Mouse (Mus musculus) midbrain, embryonic 15.5 days (tissue): ENCODE data around the gene Kcna3. TPM values are rescaled to one million over a fixed set of nuclear protein-coding genes. Genes with fewer than 3 reads are reported as not detected.

Source experiments
- ATAC-seq: fragments of 200-750 bp; cut with Nextera tagmentation; replicated peaks from 2 replicates; pipeline ENCODE4 v1.8.0; 2017; ENCODE audit warnings: moderate TSS enrichment
- H3K27ac ChIP-seq: fragments of 300-500 bp; sonication (generic); 2 replicates; pipeline ENCODE4 v1.5.1; 2015; ENCODE audit warnings: mild to moderate bottlenecking, inconsistent platforms
- H3K27me3 ChIP-seq: fragments of 300-500 bp; sonication (generic); replicated peaks from 2 replicates; pipeline ENCODE4 v1.6.1; 2015; ENCODE audit warnings: inconsistent platforms
- H3K36me3 ChIP-seq: fragments of 300-500 bp; sonication (generic); replicated peaks from 2 replicates; pipeline ENCODE4 v1.6.1; 2015; ENCODE audit warnings: inconsistent platforms
- H3K4me1 ChIP-seq: fragments of 300-500 bp; sonication (generic); 2 replicates; pipeline ENCODE4 v1.6.1; 2015; ENCODE audit warnings: inconsistent platforms
- H3K4me2 ChIP-seq: fragments of 300-500 bp; sonication (generic); 2 replicates; pipeline ENCODE4 v1.6.1; 2015; ENCODE audit warnings: inconsistent platforms, mild to moderate bottlenecking, moderate library complexity
- H3K4me3 ChIP-seq: fragments of 300-500 bp; sonication (generic); 2 replicates; pipeline ENCODE4 v1.5.1; 2015; ENCODE audit warnings: mild to moderate bottlenecking, inconsistent platforms
- H3K9ac ChIP-seq: fragments of 300-500 bp; sonication (generic); 2 replicates; pipeline ENCODE4 v1.6.1; 2015; ENCODE audit warnings: mild to moderate bottlenecking, inconsistent platforms
- H3K9me3 ChIP-seq: fragments of 300-500 bp; sonication (generic); 2 replicates; pipeline ENCODE4 v1.6.1; 2016; ENCODE audit warnings: inconsistent platforms
- WGBS: fragments of 180-500 bp; shearing (Covaris S2); methylation state at CpG from one replicate; pipeline ENCODE4 v1.1.7; 2015; ENCODE audit warnings: mixed read lengths; 5-methylcytosine and 5-hydroxymethylcytosine counted together
- polyA plus RNA-seq: library from polyadenylated mRNA; unstranded; fragments of >200 nt; fragmentation: Nextera tagmentation; extraction: Ambion mirVana; gene quantifications from 2 replicates; pipeline ENCODE4 v1.2.1, GENCODE M21; 2015

The Kcna3 gene
- polyA plus RNA-seq, 1 experiment from 2014 or later: 18.8 TPM

DNA sequence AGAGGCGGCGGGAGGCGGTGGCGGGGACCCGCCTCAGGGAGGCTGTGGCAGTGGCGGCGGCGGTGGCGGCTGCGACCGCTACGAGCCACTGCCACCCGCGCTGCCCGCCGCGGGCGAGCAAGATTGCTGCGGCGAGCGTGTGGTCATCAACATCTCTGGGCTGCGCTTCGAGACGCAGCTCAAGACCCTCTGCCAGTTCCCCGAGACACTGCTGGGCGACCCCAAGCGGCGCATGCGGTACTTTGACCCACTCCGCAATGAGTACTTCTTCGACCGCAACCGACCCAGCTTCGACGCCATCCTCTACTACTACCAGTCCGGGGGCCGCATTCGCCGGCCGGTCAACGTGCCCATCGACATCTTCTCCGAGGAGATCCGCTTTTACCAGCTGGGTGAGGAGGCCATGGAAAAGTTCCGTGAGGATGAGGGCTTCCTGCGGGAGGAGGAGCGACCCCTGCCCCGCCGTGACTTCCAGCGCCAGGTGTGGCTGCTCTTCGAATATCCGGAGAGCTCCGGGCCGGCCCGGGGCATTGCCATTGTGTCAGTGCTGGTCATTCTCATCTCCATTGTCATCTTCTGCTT lies 580 bp downstream of the Kcna3 start:
- Histone ChIP-seq H3K27ac (peak overlapping the region; percentile 89), H3K27me3 (no peaks in the 10 kb centered on the region), H3K9me3 (no peaks in the 10 kb centered on the region), H3K4me1 (peaks cover 51% of the 10 kb centered on the region), H3K36me3 (no peaks in the 10 kb centered on the region), H3K4me3 (peak overlapping the region; percentile 70), H3K4me2 (peak overlapping the region; percentile 65), H3K9ac (peak overlapping the region; percentile 79)
- WGBS: under 1% methylated on average over 55 of the region's 55 CpGs
- peak; percentile 74 for ATAC-seq

DNA sequence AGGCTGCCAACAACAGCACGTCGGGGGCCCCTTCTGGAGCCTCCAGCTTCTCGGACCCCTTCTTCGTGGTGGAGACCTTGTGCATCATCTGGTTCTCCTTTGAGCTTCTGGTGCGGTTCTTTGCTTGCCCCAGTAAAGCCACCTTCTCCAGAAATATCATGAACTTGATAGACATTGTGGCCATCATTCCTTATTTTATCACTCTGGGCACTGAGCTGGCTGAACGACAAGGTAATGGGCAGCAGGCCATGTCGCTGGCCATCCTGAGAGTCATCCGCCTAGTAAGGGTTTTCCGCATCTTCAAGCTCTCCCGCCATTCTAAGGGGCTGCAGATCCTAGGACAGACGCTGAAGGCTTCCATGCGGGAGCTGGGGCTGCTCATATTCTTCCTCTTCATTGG lies 1.1 kb downstream of the Kcna3 start:
- peak overlapping the region; percentile 70 for H3K4me3 ChIP-seq
- no peaks in the 10 kb centered on the region for H3K36me3 ChIP-seq
- no peaks in the 10 kb centered on the region for H3K9me3 ChIP-seq
- no peak for ATAC-seq
- peak overlapping the region; percentile 89; the same call in 1 of the 2 replicates for H3K27ac ChIP-seq
- peaks cover 56% of the 10 kb centered on the region for H3K4me1 ChIP-seq
- 45% methylated on average over 12 of the region's 12 CpGs for WGBS
- peak overlapping the region; percentile 79 for H3K9ac ChIP-seq
- H3K27me3 ChIP-seq: no peaks in the 10 kb centered on the region
- peak overlapping the region; percentile 65 for H3K4me2 ChIP-seq

DNA sequence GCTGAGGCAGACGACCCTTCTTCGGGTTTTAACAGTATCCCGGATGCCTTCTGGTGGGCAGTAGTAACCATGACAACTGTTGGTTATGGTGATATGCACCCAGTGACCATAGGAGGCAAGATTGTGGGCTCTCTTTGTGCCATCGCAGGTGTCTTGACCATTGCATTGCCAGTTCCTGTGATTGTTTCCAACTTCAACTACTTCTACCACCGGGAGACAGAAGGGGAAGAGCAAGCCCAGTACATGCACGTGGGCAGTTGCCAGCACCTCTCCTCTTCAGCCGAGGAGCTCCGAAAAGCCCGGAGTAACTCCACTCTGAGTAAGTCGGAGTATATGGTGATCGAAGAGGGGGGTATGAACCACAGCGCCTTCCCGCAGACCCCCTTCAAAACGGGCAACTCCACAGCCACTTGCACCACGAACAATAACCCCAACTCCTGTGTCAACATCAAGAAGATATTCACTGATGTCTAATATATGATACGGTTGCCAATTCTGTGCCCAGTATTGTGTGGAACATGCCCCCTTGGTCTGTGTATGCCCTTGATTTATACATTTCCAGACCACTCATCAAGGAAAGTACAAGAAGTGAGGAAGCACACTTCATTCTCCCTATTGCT lies 1.7 kb downstream of the Kcna3 start:
- no peak for ATAC-seq
- Histone ChIP-seq H3K4me1 (peaks cover 59% of the 10 kb centered on the region), H3K4me3 (peak overlapping the region; percentile 70), H3K9me3 (no peaks in the 10 kb centered on the region), H3K27ac (no peak overlapping the region), H3K4me2 (peak overlapping the region; percentile 65), H3K27me3 (no peaks in the 10 kb centered on the region), H3K36me3 (no peaks in the 10 kb centered on the region), H3K9ac (peak overlapping the region; percentile 79; the same call in 1 of the 2 replicates)
- WGBS: 67% methylated on average over 16 of the region's 16 CpGs

DNA sequence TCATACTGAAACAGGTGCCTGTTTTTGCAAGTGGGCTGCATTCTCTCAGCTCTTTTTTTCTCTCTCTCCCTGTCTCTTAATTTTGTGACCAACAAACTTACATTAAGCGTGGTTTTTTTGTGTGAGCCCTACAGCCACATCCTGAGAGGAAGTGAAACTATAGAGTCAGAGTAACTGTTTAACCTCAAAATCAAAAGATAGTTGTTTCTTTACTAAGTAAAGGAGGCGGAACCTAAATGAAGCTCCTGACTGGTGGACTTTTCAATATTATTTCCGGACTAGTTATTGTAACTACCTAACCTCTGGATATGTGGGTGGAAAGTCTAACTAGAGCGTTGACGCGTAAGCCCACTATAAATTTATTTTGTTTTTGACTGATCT lies 2.2 kb downstream of the Kcna3 start:
- peak overlapping the region; percentile 70 for H3K4me3 ChIP-seq
- H3K4me2 ChIP-seq: peak overlapping the region; percentile 65
- no peaks in the 10 kb centered on the region for H3K27me3 ChIP-seq
- peak overlapping the region; percentile 55 for H3K27ac ChIP-seq
- H3K9ac ChIP-seq: 0 out of 2 replicates have a peak overlapping the region, but pooled peaks have one; percentile 11
- WGBS: 86% methylated on average over 6 of the region's 6 CpGs
- H3K36me3 ChIP-seq: no peaks in the 10 kb centered on the region
- ATAC-seq: no peak
- peaks cover 64% of the 10 kb centered on the region for H3K4me1 ChIP-seq
- no peaks in the 10 kb centered on the region for H3K9me3 ChIP-seq

DNA sequence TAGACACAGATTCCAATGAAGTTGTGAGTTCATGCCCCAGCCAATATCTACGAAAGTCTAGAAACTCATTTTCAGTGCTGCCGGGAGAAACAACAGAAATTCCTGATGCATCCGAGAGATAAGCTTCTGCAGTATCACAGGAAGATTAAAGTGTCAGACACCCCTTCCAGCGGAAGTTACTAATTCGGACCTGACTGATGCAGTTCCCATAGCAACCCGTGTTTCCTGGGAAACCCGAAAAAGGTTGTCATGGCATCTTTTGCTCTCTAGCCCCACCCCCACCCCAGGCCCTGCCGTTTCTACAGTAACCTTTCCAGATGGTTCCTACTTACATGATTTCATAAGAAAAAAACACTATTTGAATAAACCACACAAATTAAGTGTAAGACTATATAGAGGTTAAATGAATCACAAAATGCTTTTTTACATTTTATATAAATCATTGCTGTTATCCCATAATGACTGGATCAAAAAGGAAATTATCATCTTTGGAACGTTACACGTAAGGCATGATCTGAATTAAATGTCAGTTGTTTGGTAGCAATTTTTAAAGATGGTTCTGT lies 2.8 kb downstream of the Kcna3 start:
- peak overlapping the region; percentile 65 for H3K4me2 ChIP-seq
- no peaks in the 10 kb centered on the region for H3K27me3 ChIP-seq
- H3K27ac ChIP-seq: peak overlapping the region; percentile 55
- 8% methylated on average over 10 of the region's 10 CpGs for WGBS
- peak; percentile 21; the same call in 1 of the 2 replicates for ATAC-seq
- no peaks in the 10 kb centered on the region for H3K9me3 ChIP-seq
- H3K9ac ChIP-seq: peak overlapping the region; percentile 11; the same call in 1 of the 2 replicates
- H3K4me3 ChIP-seq: peak overlapping the region; percentile 70
- H3K36me3 ChIP-seq: no peaks in the 10 kb centered on the region
- peaks cover 65% of the 10 kb centered on the region for H3K4me1 ChIP-seq

DNA sequence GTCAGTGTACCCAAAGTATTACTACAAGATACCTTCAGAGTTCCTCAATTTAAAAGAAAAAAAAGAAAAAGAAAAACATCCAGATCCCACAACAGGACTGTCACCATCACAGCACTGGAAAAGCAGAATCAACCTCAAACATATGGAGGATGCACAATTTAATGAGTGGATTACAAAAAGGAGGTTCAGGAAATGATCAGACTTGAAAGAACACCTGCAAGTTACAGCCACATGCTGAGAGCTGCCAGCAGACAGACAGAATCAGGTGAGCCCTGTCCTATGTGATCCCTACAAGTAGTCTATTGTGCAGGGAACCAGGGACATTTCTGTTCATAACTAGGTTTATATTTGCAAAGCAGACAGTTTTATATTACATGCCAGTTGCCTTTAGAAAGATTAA lies 3.3 kb downstream of the Kcna3 start:
- peak overlapping the region; percentile 38; the same call in 1 of the 2 replicates for H3K9ac ChIP-seq
- peak overlapping the region; percentile 70 for H3K4me3 ChIP-seq
- peaks cover 61% of the 10 kb centered on the region for H3K4me1 ChIP-seq
- no peaks in the 10 kb centered on the region for H3K27me3 ChIP-seq
- H3K36me3 ChIP-seq: no peaks in the 10 kb centered on the region
- peak overlapping the region; percentile 65 for H3K4me2 ChIP-seq
- ATAC-seq: no peak
- H3K9me3 ChIP-seq: no peaks in the 10 kb centered on the region
- H3K27ac ChIP-seq: peak overlapping the region; percentile 48; the same call in 1 of the 2 replicates

DNA sequence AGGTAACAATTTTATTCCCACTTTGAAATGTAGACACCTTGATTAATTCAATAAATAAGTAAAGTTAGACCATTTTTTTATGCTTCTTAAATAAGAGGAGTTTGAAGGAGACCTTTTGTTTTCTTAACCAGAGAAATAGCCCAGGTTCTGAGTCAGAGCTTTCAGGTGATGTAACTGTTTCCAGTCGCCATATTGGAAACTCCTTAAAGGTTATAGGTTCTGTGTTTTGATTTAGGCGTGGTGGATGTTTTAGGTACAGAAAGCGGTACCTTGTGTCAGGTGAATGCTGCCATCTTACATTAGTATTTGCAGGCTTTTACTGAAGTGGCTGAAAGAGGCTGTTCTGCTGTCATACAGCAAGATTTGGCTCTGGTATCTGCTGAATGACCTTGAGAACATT lies 4.4 kb downstream of the Kcna3 start:
- no peaks in the 10 kb centered on the region for H3K9me3 ChIP-seq
- H3K4me3 ChIP-seq: peak overlapping the region; percentile 70
- H3K4me1 ChIP-seq: peaks cover 51% of the 10 kb centered on the region
- WGBS: 83% methylated on average over 3 of the region's 3 CpGs
- H3K4me2 ChIP-seq: peak overlapping the region; percentile 65
- no peaks in the 10 kb centered on the region for H3K36me3 ChIP-seq
- no peaks in the 10 kb centered on the region for H3K27me3 ChIP-seq
- H3K9ac ChIP-seq: no peak overlapping the region
- no peak for ATAC-seq
- no peak overlapping the region for H3K27ac ChIP-seq

DNA sequence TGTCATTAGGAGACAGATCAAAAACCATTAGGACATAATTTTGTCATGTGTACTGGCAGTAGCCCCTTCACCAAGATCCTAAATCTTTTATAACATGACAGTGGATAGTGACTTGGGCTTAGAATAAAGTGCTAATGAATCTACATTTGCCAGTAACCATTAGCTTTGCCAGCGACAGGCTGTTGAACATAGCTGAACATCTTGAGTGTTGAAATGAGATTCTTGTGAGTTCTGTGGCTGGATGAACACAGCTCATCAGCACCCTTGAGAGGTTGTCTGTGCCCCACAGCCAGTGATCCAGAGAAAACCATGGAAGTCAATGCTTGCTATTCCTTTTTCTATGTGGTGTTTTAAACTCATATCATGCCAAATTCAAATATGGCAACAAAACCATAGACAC lies 5.7 kb downstream of the Kcna3 start:
- H3K27ac ChIP-seq: no peak overlapping the region
- H3K4me1 ChIP-seq: peaks cover 50% of the 10 kb centered on the region

DNA sequence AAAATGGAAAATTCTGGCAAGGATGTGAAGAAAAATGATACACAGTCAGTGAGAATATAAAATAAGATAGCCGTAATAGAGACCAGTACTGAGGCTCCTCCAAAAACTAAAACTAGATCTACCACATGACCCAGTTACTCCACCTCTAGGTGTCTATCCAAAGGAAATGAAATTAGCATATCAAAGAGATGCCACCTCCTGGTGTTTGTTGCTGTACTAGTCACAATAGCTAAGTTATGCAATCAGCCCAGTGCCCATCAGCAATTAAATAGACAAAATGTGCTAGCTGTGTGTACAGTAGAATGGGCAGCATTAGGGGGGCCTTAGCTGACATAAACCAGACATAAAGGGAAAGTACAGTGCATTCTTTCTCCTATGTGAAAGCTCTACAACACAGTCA lies 25.5 kb downstream of the Kcna3 start:
- H3K36me3 ChIP-seq: no peaks in the 10 kb centered on the region
- H3K27ac ChIP-seq: no peak overlapping the region
- H3K9ac ChIP-seq: no peak overlapping the region
- peaks cover 11% of the 10 kb centered on the region for H3K4me1 ChIP-seq
- no peak overlapping the region for H3K4me2 ChIP-seq
- no peaks in the 10 kb centered on the region for H3K27me3 ChIP-seq
- H3K4me3 ChIP-seq: no peak overlapping the region
- ATAC-seq: no peak
- 88% methylated on average over 1 of the region's 1 CpGs for WGBS
- no peaks in the 10 kb centered on the region for H3K9me3 ChIP-seq

More for the DNA sequence above, 5.7 kb downstream of the Kcna3 start:
- 89% methylated on average over 1 of the region's 1 CpGs for WGBS
- Histone ChIP-seq H3K27me3 (no peaks in the 10 kb centered on the region), H3K9ac (no peak overlapping the region), H3K4me3 (peak overlapping the region; percentile 29), H3K4me2 (peak overlapping the region; percentile 65), H3K36me3 (no peaks in the 10 kb centered on the region), H3K9me3 (no peaks in the 10 kb centered on the region)
- no peak for ATAC-seq

DNA sequence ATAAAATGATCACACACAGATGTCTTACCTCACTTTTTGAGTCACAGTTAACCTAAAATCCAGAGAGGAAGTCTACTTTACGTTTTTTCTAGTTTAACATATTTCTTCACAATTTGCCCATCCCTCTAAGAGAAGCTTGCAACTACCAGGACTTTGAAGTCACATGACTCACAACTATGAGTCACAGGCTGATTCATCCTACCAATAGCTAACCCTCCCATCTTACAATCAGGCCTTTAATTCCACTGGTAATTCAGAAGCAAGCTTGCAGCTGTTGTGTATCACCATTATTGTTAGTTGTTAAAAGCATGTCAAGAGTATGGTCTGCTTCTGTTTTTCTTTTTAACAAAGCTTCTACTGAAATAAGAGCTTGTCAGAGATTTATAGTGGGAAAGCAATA lies 26.8 kb downstream of the Kcna3 start:
- no peak overlapping the region for H3K9ac ChIP-seq
- H3K4me1 ChIP-seq: peaks cover 11% of the 10 kb centered on the region
- WGBS: 93% methylated on average over 1 of the region's 1 CpGs
- H3K4me3 ChIP-seq: no peak overlapping the region
- H3K36me3 ChIP-seq: no peaks in the 10 kb centered on the region
- no peak for ATAC-seq
- no peak overlapping the region for H3K27ac ChIP-seq
- no peaks in the 10 kb centered on the region for H3K9me3 ChIP-seq
- no peak overlapping the region for H3K4me2 ChIP-seq
- H3K27me3 ChIP-seq: no peaks in the 10 kb centered on the region

DNA sequence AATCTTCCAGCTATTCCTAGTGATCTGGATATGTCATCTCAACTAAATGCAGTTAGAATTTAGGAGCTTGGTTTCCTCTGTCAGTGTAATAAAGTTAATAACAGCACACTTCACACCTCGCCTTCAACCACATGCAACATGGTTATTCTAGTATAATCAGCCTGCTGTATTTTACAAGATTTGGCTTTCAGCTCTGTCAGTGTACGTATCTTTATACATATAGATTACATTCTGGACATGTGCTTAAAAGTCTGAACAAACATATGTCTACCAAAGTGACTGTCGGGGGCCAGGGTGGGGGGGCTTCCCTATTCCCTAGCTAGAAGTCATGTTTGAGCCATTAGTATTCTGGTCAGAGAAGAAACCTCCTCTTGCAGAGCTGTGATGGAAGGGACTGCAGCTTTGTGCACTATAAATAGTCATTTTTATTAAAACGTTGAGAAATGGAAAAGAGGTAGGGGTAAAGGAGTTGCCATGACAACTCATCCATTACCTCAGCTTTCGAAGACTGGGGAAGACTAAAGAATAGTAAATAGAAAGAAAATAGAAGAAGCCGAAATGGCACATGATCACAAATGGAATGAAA lies 29.6 kb downstream of the Kcna3 start:
- H3K4me1 ChIP-seq: peaks cover 11% of the 10 kb centered on the region
- 0 out of 2 replicates have a peak overlapping the region, but pooled peaks have one; percentile 27 for H3K4me2 ChIP-seq
- H3K4me3 ChIP-seq: no peak overlapping the region
- 32% methylated on average over 6 of the region's 6 CpGs for WGBS
- ATAC-seq: peak; percentile 91
- no peaks in the 10 kb centered on the region for H3K9me3 ChIP-seq
- H3K36me3 ChIP-seq: no peaks in the 10 kb centered on the region
- peak overlapping the region; percentile 85 for H3K27ac ChIP-seq
- no peaks in the 10 kb centered on the region for H3K27me3 ChIP-seq
- no peak overlapping the region for H3K9ac ChIP-seq

DNA sequence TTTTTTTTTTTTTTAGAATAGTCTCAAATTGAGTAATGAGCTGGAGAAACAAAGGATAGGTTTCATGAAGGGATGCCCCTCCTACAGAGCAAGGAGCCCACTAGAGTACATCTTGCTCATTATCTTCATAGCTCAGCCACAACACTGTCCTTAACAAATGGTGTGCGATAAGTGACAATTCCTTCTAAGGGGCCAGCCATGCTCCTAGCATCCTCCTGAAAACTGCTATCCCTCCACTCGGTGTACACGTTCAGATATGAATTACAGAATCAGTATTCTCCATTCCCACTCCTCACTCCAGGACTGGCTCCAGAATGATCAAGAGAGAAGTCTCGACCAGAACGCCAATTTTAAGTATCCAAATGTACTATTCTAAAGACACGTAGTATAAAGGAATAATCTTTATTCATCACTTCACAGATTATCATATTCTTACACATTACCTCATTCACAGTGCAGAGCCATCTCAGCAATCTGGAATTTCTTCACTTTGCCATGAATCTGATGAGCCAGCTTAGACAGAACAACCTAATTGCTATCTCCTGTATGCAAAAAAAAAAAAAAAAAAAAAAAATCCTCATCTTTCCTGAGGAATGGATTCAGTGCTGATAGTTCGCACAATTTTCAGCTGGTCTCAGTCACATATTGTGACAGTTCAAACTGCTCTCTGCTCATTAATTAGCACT lies 30.3 kb downstream of the Kcna3 start:
- Histone ChIP-seq H3K9me3 (no peaks in the 10 kb centered on the region), H3K27ac (peak overlapping the region; percentile 85), H3K4me3 (no peak overlapping the region), H3K4me2 (peak overlapping the region; percentile 27), H3K27me3 (no peaks in the 10 kb centered on the region), H3K36me3 (no peaks in the 10 kb centered on the region), H3K4me1 (peaks cover 11% of the 10 kb centered on the region), H3K9ac (no peak overlapping the region)
- 46% methylated on average over 7 of the region's 7 CpGs for WGBS
- ATAC-seq: peak; percentile 80
